Mouse (Mus musculus) C2C12 (cell line): ENCODE results near the gene Scarb1. TPM values are rescaled to one million over a fixed set of nuclear protein-coding genes. Genes with fewer than 3 reads are reported as not detected.

Experiments used
- H3K27me3 ChIP-seq: one replicate; pipeline ENCODE4 v1.6.1; 2011; ENCODE audit not compliant: control insufficient read depth, insufficient read depth, insufficient read length
- H3K36me3 ChIP-seq: one replicate; pipeline ENCODE4 v1.6.1; 2011; ENCODE audit not compliant: control insufficient read depth, insufficient read depth
- H3K4me3 ChIP-seq: one replicate; pipeline ENCODE4 v1.5.1; 2011; ENCODE audit warnings: mild to moderate bottlenecking, control low read depth; ENCODE audit not compliant: poor library complexity, insufficient read depth, severe bottlenecking
- H3K79me2 ChIP-seq: one replicate; pipeline ENCODE4 v1.6.1; 2011; ENCODE audit not compliant: control insufficient read depth, insufficient read depth
- H3K79me3 ChIP-seq: one replicate; pipeline ENCODE4 v1.6.1; 2011; ENCODE audit warnings: low read depth, control low read depth
- H3ac ChIP-seq: one replicate; pipeline ENCODE3; 2011; ENCODE audit warnings: low read depth; ENCODE audit not compliant: control insufficient read depth, insufficient read length
- CEBPB ChIP-seq: IDR thresholded peaks from one replicate; pipeline ENCODE4 v1.6.1; 2011; ENCODE audit warnings: low read depth, mild to moderate bottlenecking, control low read depth, moderate library complexity
- CTCF ChIP-seq: IDR thresholded peaks from one replicate; pipeline ENCODE4 v1.5.1; 2011; ENCODE audit not compliant: control insufficient read depth, insufficient read depth, insufficient read length
- FOSL1 ChIP-seq: IDR thresholded peaks from one replicate; pipeline ENCODE4 v1.8.0; 2011; ENCODE audit warnings: mild to moderate bottlenecking, low read length; ENCODE audit not compliant: poor library complexity, insufficient read depth, severe bottlenecking
- MAX ChIP-seq: IDR thresholded peaks from one replicate; pipeline ENCODE4 v1.6.1; 2011; ENCODE audit warnings: mild to moderate bottlenecking, control low read depth
- MYOD1 ChIP-seq: IDR thresholded peaks from one replicate; pipeline ENCODE4 v1.6.1; 2011; ENCODE audit warnings: low read depth; ENCODE audit not compliant: control insufficient read depth, insufficient read length
- MYOG ChIP-seq: IDR thresholded peaks from one replicate; pipeline ENCODE4 v1.6.1; 2011; ENCODE audit not compliant: control insufficient read depth, insufficient read length; ENCODE audit errors: extremely low read depth
- USF1 ChIP-seq: IDR thresholded peaks from one replicate; pipeline ENCODE4 v1.6.1; 2011; ENCODE audit warnings: low read depth, mild to moderate bottlenecking, control low read depth, moderate library complexity
- polyA plus RNA-seq: library from polyadenylated mRNA; unstranded; fragments of >200 nt; fragmentation: generic; extraction: Trizol; gene quantifications from one replicate; pipeline ENCODE4 v1.2.1, GENCODE M21; 2012; ENCODE audit warnings: missing spikeins

The Scarb1 gene
- polyA plus RNA-seq, 1 experiment, result 31.4 TPM

- Histone ChIP-seq H3K36me3 (peaks cover 29% of the 10 kb centered on the region), H3K4me3 (no peak overlapping the region), H3K79me2 (peaks cover 42% of the 10 kb centered on the region)
Observed at GRCm38 (mm10) chr5:125385215-125385940, 44.5 kb upstream of the Scarb1 start.

GRCm38 (mm10) chr5:125384512-125385214, 43.8 kb upstream of the Scarb1 start:
- Histone ChIP-seq H3K4me3 (no peak overlapping the region), H3K36me3 (peaks cover 29% of the 10 kb centered on the region), H3K27me3 (no peaks in the 10 kb centered on the region), H3K79me3 (peaks cover 23% of the 10 kb centered on the region), H3K79me2 (peaks cover 42% of the 10 kb centered on the region), H3ac (no peak overlapping the region)
- no peak for TF ChIP-seq FOSL1
- TF ChIP-seq USF1, result no peak
- TF ChIP-seq CEBPB, result no peak
- TF ChIP-seq MYOD1, result no peak
- TF ChIP-seq MYOG, result no peak
- no peak for TF ChIP-seq CTCF
- TF ChIP-seq MAX, result no peak

More at GRCm38 (mm10) chr5:125385215-125385940, 44.5 kb upstream of the Scarb1 start:
- Histone ChIP-seq H3K27me3 (no peaks in the 10 kb centered on the region), H3K79me3 (peaks cover 23% of the 10 kb centered on the region), H3ac (no peak overlapping the region)
- TF ChIP-seq MYOD1, result no peak
- no peak for TF ChIP-seq USF1
- TF ChIP-seq MYOG, result no peak
- no peak for TF ChIP-seq CEBPB
- no peak for TF ChIP-seq CTCF

DNA sequence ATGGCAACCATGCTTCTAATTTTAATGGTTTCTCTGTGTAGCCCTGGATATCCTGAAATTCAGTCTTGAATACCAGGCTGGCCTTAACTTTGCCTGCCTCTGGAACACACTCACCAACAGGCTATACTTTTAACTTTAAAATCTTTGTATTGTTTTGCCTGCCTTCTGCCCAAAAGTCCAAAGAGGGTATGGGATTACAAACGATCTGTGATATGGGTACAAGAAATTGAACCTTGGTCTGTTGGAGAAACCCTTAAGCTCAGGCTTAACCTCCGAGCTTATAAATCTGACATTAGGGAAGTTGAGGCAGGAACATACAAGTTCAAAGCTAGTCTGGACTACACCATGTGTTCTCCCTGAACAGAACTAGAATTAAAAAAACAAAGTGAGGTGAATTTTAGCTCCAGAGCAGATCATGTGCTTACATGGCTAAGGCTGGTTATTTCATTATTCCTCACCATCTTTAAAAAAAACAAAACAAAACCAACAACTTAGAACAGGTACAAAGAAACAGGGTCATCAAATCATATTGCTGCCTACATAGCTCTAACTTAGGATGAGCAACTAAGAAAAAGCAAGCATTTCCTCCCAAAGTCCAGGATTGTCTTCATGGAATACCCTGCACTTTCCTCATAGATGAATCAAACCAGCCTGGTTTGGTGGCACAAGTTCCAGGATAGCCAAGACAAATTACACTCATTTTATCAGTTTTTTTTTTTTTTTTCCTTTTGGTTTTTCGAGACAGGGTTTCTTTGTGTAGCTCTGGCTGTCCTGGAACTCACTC, 42.9 kb upstream of the Scarb1 start:
- Histone ChIP-seq H3K79me2 (peaks cover 33% of the 10 kb centered on the region), H3ac (no peak overlapping the region), H3K4me3 (no peak overlapping the region), H3K27me3 (no peaks in the 10 kb centered on the region), H3K36me3 (peaks cover 27% of the 10 kb centered on the region), H3K79me3 (peaks cover 17% of the 10 kb centered on the region)
- TF ChIP-seq MAX (no peak), CTCF (no peak), CEBPB (no peak), FOSL1 (no peak), MYOG (no peak), MYOD1 (no peak), USF1 (no peak)

DNA sequence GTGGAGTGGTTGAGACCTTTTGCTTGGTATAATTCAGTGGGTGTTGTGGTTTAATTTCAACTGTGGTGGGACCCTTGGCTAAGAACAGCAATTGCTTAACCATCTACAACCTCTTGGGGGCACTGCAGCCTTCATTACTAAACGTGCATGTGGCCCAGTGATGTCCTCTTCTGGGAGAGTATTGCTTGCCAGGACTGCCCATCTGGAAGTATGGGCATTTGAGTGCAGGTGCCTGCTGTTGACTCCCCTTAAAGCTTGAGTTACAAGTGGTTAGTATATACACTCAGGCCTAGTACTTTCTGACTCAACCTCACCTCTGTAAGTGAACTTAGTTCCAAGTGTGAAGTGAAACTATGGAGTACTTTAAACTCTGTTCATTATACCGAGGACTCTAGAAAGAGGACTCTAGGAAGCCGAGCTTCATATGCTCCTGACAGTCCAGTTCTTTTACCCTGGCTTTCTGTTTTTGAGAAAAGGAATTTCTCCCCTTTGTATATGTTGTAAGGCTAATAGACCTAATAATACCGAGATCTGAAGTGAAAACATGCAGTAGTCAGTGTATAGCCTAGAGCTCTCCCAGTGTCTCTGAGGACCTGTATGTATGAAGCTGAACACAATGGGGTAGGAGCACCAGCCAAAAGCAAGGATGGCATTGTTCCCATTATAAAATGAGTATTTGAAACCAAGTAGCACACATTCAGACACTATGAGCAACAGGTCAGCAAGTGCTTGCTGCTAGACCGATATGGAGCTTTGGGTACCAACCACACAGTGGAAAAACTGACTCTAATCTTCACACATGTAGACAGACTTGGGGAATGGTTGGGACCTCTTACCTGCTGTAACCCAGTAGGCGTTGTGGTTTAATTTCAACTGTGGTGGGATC, 42.0 kb upstream of the Scarb1 start:
- H3K79me2 ChIP-seq, result peaks cover 24% of the 10 kb centered on the region
- no peak overlapping the region for H3ac ChIP-seq
- TF ChIP-seq FOSL1, result no peak
- no peak for TF ChIP-seq CEBPB
- peak; percentile 24 for TF ChIP-seq CTCF
- TF ChIP-seq MYOD1, result no peak
- TF ChIP-seq USF1, result no peak
- TF ChIP-seq MYOG, result no peak
- peak; percentile 29 for TF ChIP-seq MAX
- H3K79me3 ChIP-seq, result peaks cover 8% of the 10 kb centered on the region
- no peak overlapping the region for H3K4me3 ChIP-seq
- H3K27me3 ChIP-seq, result no peaks in the 10 kb centered on the region
- peaks cover 17% of the 10 kb centered on the region for H3K36me3 ChIP-seq
